Mouse (Mus musculus) ES-Bruce4 (cell line): Measurements from ENCODE around the gene Ap1s2.

ENCODE experiments used
- CTCF ChIP-seq: IDR thresholded peaks from one replicate; pipeline ENCODE4 v1.8.1; 2011; ENCODE audit warnings: low read depth, low read length
- EP300 ChIP-seq: IDR thresholded peaks from 2 replicates; pipeline ENCODE4 v1.6.1; 2011; ENCODE audit warnings: low read depth, low read length; ENCODE audit not compliant: insufficient read depth
- POLR2A ChIP-seq: IDR thresholded peaks from one replicate; pipeline ENCODE4 v1.8.1; 2011; ENCODE audit warnings: low read length; ENCODE audit not compliant: insufficient read depth

DNA sequence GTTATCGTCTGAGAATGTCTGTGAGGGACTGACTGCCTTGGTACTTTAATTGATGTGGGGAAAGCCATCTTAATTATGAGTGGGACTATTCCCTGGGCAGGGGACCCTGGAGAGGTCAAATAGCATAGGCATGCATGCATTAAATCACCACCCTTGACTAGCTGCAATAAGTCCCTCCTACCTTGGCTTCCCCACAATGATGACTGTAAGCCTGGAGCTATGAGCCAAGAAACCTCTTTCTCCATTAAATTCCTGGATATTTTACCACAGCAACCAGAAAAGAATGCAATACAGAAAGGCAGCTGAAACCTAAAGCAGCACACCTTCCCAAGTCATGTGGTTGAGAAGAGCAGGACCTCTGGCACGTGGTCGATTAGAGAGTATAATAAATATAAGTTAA is 35.6 kb downstream of the Ap1s2 start:
- TF ChIP-seq POLR2A (no peak), CTCF (no peak), EP300 (no peak)
